Mouse (Mus musculus) left cerebral cortex, adult 2 months (tissue): Measurements from ENCODE around the gene Zmpste24. TPM values are rescaled to one million over a fixed set of nuclear protein-coding genes. Genes with fewer than 3 reads are reported as not detected.

Experiments used
- DNase-seq, 2 experiments: peaks; one replicate each; pipeline ENCODE4 v3.0.0; 2021 to 2022; ENCODE audit warnings: low spot score in 2 of 2, mixed read lengths in 1 of 2; ENCODE audit errors: extremely low spot score in 1 of 2
- H3K27ac ChIP-seq: fragments of 200-600 bp; 2 replicates; pipeline ENCODE4 v1.8.1; 2022
- H3K4me3 ChIP-seq: fragments of 200-600 bp; 2 replicates; pipeline ENCODE4 v1.8.1; 2022
- CTCF ChIP-seq: fragments of 200-600 bp; IDR thresholded peaks from 2 replicates; pipeline ENCODE4 v1.8.1; 2022; ENCODE audit warnings: antibody characterized with exemption, mild to moderate bottlenecking, moderate library complexity
- intact Hi-C: fragments of 180-260 bp; cut with DNase I; formaldehyde crosslinking; loops from one replicate; pipeline ENCODE4 v1.15.1; 2025
- total RNA-seq, 2 experiments: library from RNA; stranded (reverse); gene quantifications; 2 replicates each; pipeline ENCODE4 v1.2.3; 2021

Zmpste24 gene
- total RNA-seq, 2 experiments from 2014 or later, result 23.5 to 24.7 TPM

DNA sequence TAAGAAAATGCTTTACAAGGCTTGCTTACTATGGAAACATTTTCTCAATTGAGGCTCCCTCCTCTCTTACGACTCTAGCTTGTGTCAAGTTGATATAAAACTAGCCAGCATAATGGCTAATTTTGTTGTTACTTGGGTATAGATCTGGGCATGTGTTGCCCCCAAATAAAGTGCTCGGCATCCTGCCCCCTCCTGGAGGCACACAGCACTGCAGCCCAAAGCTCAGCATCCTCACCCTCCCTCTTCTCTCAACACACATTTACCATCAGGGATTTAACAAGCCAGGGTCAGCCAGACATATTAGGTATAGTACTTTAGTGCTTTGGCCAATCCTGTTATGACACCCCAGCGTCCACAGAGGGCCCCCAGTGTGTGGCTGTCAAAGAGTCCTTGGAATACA is 41.7 kb downstream of the Zmpste24 start:
- DNase-seq, result peak in 1 of 2 experiments; percentile 51
- Histone ChIP-seq H3K4me3 (no peak overlapping the region), H3K27ac (no peak overlapping the region)
- intact Hi-C loops, result no loop called here
- TF ChIP-seq CTCF, result peak; percentile 74

DNA sequence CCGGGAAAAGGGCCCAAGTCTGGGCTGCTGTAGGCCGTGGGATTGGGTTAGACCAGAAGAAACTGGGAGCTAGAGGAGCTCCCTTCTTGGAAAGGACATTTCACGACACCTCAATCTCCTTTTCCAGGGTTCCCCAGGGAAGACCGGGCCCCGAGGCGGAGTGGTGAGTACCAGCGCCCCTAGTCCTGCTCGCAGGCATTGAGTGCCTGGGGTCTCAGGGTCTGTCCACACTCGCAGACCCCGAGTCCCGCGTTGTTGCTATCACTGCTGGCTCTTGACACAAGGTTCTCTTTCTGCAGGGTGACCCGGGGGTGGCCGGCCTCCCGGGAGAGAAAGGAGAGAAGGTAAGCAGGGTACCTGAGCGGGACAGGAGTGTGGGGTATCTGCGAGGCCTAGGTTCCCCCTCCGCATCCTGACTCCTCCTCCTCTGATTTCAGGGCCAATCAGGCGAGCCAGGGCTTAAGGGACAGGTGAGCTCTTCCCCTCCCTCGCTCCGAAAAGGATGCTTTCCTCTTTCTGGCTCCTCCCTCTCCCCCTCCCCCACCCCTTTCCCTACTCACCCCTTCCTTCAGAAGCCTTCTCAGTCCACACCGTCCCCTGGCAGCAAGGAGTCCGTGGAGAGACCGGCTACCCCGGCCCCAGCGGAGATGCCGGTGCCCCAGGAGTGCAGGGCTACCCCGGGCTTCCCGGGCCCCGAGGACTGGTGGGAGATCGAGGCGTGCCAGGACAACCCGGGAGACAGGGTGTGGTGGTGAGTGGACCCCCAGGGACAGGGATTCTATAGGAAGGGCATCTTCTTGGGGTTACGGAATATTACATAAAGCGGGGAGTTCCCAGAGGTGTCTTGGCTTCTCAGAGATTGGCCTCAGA is 45.4 kb downstream of the Zmpste24 start:
- Histone ChIP-seq H3K27ac (peak overlapping the region; percentile 48; the same call in 1 of the 2 replicates), H3K4me3 (peak overlapping the region; percentile 43)
- TF ChIP-seq CTCF, result no peak
- intact Hi-C loops, result no loop called here
- DNase-seq, result peak in 1 of 2 experiments; percentile 40

DNA sequence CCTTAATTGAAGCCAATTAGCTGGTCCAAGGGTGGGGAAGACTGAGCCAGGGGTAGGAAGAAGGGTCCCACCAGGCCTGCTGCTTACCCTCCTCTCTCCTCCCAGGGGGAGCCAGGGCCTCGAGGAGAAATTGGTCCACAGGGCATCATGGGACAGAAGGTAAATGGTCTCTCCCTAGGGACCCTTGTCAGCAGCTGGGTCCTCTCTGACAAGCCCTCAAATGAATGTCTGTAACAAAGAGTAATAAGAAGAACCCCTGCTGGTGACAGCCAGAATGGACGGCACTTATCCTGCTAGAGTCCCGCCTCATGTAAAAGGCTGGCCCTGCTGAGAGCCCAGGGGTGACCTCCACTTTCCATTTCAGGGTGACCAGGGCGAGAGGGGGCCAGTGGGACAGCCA is 46.2 kb downstream of the Zmpste24 start:
- Histone ChIP-seq H3K4me3 (no peak overlapping the region), H3K27ac (no peak overlapping the region)
- DNase-seq, result no peak
- TF ChIP-seq CTCF, result peak; percentile 1; the same call in 1 of the 2 replicates
- intact Hi-C loops, result no loop called here

DNA sequence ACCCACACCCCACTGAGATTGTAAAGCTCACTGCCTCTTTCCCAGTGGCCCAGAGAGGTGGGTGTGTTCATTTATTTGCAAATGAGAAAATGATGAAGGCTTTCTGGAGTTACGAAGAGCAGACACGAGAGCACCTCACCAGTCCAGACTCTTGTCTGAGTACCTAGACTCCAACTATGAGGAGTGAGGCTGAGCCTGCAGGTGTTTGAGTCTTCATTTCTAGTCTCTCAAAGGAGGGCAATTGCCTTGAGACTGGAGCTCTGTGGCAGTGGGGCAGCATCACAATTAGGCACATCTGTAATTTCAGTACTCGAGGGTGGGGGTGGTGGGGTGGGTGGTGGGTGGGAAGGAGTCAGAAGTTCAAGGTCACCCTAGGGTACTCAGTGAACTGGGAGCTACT is 55.1 kb downstream of the Zmpste24 start:
- Histone ChIP-seq H3K4me3 (no peak overlapping the region), H3K27ac (no peak overlapping the region)
- TF ChIP-seq CTCF, result no peak
- no peak for DNase-seq
- intact Hi-C loops, result no loop called here

DNA sequence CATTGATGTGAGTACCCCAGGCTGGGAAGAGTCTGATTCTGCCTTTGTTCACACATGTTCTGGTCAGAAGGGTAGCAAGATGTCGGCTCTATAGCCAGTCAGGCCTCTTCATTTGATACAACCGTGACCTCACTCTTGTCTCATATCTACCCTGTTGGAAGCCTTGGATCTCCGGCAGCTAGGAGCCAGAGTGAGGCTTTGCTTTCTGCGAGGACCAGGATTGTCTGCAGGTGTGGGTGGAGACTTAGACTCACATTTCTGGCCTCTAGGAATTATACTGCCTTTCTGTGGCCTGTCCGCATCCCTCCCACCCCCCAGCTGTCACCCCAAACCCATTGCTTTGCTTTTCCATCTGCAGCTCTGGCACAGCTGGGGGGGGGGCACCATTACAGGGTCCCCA is 55.6 kb downstream of the Zmpste24 start:
- intact Hi-C loops, result no loop called here
- no peak overlapping the region for H3K27ac ChIP-seq
- no peak for TF ChIP-seq CTCF
- no peak overlapping the region for H3K4me3 ChIP-seq
- DNase-seq, result no peak

DNA sequence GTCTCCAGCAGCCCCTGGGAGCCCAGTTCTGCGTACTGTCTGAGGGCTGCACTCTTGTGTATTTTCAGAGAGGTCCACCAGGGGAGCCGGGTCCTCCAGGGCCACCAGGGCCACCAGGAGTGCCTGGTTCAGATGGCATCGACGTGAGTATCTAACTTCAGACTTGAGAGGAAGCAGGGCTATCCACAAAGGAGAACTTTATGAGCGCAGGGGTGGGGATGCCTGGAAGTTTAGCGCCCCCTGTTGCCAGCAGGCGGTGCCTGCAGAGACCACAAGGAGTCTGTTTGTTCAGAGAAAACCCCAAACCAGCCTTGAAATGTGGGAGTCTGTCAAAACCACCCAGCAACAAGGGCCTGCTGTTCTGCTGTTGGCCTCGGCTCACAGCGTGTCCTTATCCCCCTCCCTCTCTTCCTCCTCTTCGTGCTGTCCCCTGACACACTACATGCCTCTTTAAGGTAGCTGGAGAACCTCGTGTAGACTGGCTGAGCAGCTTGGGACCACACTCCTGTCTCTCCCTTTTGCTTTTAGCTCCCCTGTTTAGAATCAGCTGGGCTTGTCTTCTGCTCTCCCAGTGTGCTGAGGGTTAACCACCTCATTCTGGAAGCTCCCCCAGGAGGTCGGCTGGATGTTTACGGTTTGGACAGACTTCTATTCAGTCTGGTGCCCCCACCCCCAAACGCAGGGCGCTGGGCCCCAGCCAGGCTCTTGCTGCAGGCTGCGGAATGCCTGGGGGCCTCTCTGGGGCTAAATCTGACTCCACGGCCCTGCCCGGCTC is 57.0 kb downstream of the Zmpste24 start:
- H3K27ac ChIP-seq, result no peak overlapping the region
- peak; percentile 63 to 67 for DNase-seq
- no peak overlapping the region for H3K4me3 ChIP-seq
- peak; percentile 77 for TF ChIP-seq CTCF
- intact Hi-C loops, result no loop called here

DNA sequence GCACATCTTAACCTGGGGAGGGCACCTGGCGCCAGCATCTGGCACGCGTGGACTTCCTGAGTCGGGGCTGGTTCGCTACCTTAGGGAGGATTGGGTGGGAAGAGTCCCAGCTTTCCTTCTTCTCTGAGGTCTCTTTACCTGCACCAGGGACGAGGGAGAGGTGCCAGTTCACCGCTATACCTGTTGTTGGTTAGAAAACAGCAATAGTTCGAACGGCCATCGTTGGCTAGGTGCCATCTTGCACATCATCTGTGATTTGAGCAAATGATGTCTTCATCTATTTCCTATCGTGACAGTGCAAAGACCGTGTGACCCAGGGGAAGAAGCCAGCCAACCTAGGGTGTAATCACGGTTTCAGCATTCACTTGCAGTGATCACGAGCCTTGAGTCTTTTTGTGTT is 57.7 kb downstream of the Zmpste24 start:
- DNase-seq, result no peak
- H3K4me3 ChIP-seq, result no peak overlapping the region
- intact Hi-C loops, result no loop called here
- TF ChIP-seq CTCF, result no peak
- no peak overlapping the region for H3K27ac ChIP-seq

DNA sequence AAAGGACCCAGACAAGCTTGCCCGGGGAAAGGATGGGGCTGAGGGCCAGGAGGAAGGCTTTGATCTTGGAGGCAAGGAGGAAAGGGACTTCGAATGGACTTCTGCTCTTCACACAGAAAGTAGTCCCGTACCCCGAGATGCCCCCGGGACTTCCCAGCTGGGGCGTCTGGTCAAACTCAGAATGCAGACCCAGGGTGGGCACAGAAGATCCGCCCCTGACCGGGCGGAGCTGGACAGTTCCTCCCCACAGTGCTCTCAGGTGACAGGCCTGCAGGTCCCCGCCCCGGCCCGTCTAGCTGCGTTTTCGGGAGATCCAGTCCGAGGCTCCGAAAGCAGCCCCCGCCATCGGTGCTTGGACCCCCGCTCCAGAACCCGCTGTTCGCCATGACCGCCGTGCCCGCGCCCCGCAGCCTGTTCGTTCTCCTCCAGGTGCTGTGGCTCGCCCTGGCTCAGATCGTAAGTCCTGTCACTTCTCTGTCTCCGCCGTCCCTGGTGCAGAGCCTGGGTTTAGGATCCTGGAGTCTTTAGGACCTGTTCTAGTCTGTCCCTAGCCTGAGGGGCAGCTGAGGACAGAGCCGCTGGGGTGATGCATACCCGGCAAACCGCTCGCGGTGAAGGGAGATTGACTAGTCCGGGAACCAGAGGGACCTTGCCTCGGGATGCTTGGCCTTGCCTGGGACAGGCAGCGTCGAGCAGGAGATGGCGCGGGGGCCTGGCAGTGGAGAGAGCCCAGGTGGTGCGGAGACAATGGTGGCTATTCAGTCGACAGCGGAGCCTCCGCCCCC is 58.5 kb downstream of the Zmpste24 start, which contains the start of gene Col9a2:
Col9a2 (plus strand) TSS at position 55 of the 785 bp plus-strand sequence.
- TF ChIP-seq CTCF, result no peak
- intact Hi-C loops, result no loop called here
- DNase-seq, result no peak
- H3K27ac ChIP-seq, result no peak within 1 kb of the TSS
- peak within 1 kb of the TSS; percentile 39 for H3K4me3 ChIP-seq

- Histone ChIP-seq H3K27ac (no peak overlapping the region), H3K4me3 (no peak overlapping the region)
- TF ChIP-seq CTCF, result peak; percentile 48
- DNase-seq, result no peak
- intact Hi-C loops, result no loop called here
Observed at GRCm38 (mm10) chr4:121033006-121033405, 65.0 kb downstream of the Zmpste24 start.

- no peak for DNase-seq
- Histone ChIP-seq H3K27ac (no peak overlapping the region), H3K4me3 (no peak overlapping the region)
- intact Hi-C loops, result no loop called here
- peak; percentile 38 for TF ChIP-seq CTCF
Observed at GRCm38 (mm10) chr4:121031440-121031839, 66.6 kb downstream of the Zmpste24 start.

GRCm38 (mm10) chr4:121029632-121030031 is 68.4 kb downstream of the Zmpste24 start:
- TF ChIP-seq CTCF, result peak; percentile 34
- no peak for DNase-seq
- intact Hi-C loops, result loop anchor here (2.0 kb wide), 1 partner anchor 43 kb away; no protein-coding TSS in a partner anchor
- no peak overlapping the region for H3K27ac ChIP-seq
- no peak overlapping the region for H3K4me3 ChIP-seq
